Mouse (Mus musculus): ENCODE results near the gene Rexo1.

Gene Rexo1

DNA sequence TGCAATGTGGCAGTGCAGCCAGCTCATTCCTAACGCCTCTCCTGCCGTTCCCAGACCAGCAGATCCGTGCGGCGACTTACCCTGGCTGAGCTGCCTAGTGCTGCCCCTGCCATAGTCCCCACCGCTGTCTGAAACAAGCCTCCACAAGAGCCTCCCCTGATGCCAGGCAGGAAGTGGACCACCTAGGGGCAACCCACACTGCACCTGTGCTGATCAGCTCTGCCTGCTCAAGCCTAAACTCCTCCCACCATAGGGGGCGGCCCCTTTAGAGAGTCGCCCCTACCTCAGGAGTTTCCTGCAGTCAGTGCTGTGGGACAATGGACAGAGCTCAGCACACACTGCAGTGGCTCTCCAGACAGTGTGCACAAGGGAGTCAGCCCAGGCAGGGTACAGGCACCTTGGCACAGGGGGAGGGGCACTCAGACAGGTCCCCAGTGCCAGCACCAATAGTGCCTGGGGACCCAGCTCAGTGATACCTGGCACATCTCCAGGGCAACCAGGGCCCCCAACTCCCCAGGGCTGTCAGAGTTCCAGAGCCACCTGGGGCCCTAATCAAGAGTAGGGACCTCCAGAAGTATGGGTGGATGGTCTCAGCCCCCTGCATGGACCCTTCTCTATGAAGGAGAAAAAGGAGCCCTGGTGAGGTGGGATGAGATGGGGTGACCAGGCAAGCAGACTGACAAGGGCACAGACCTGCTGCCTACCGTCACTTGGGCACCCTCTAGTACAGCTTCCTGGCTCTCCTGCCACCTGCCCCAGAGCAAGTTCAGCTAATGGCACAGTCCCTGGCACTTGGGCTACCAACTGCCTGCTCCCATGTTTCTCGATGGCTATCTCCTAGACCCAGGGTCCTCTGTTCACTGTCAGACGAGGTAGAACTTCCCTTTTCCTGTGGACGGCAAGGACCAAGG is 23.5 kb upstream of the Rexo1 start:
- peak in 1 of 2 experiments; percentile 25 for DNase-seq

DNA sequence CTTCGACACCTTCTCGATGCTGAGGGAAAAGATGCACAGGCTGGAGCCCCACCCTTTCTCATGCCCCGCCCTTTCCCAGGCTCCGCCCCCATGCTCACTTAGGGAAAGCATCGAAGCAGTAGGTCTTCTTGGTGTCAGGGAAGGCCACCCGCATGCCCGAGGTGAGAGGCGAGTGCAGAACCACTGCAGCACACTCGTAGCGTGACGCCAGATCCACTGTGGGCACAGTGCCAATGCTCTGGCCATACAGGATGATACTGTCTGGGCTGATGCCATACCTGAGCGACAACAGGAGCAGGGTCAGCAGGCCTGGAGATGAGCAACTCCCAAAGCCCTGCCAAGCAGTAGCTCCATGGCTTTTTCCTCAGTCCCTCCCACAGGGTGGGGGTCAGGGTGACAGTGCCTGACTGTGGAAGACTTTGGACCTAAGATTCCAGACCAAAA is 22.7 kb upstream of the Rexo1 start:
- DNase-seq: peak; percentile 53 to 62

DNA sequence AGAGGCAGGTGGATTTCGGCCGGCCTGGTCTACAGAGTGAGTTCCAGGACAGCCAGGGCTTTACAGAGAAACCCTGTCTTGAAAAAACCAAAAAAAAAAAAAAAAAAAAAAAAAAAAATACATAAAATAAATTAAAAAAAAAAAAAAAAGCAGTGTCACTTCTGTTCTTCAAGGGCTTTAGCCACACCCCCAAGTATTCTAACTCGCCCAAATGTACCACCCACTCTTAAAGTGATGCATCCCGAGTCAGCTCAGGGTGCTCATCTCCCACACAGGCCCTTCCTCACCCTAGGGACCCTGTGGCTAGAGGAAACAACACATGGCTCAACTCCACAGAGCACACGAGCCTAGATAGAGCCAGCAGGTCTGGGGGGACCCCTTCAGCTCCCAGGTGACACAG is 21.7 kb upstream of the Rexo1 start:
- DNase-seq: no peak

DNA sequence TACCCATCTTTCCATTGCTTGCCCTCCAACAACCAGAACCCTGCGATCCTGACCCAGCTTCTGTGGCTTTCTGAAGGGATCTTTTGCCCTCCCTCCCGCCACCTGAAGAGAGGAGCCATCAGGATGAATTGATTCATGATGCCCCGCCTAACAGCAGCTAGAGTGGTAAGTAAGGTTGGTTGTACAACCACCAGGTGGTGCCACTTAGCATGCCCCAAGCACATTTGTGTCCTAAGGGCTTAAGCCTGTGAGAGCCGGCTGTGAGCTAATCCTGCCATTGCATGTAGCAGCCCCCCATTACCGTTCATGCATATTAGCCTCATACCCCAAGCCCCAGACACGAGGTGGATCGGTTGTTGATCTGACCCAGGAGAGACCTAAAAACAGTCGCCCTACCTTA is 17.6 kb upstream of the Rexo1 start:
- DNase-seq: peak; percentile 68 to 80

DNA sequence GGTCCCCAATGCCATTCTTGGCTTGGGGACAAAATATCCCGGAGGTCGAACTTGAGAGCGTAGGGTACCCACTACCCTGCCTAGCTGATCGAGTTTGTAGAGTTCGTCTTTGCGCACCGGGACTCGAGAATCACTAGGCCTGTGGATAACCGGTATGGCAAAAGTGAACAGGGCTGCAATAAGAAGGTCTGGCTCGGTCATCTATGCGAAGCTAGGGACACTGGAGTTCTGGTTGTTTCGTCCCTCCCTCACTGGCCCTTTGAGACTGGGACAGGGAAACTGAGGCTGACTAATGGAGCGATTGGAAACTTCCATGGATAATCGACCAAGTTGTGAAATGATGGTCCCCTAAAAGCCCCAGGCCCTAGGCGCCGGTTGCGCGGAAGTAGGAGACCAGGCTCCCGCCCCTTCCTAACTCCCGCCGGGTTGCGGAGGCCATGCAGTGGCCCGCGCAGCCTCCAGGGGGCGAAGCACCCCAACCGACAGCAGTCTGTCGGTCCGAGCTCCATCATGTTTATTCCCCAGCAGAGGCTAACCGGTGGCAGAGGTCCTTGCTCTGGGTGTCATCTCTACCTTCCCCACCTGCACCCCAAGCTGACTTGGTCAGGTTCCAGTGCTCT is 16.9 kb upstream of the Rexo1 start:
- DNase-seq: peak; percentile 72 to 80

DNA sequence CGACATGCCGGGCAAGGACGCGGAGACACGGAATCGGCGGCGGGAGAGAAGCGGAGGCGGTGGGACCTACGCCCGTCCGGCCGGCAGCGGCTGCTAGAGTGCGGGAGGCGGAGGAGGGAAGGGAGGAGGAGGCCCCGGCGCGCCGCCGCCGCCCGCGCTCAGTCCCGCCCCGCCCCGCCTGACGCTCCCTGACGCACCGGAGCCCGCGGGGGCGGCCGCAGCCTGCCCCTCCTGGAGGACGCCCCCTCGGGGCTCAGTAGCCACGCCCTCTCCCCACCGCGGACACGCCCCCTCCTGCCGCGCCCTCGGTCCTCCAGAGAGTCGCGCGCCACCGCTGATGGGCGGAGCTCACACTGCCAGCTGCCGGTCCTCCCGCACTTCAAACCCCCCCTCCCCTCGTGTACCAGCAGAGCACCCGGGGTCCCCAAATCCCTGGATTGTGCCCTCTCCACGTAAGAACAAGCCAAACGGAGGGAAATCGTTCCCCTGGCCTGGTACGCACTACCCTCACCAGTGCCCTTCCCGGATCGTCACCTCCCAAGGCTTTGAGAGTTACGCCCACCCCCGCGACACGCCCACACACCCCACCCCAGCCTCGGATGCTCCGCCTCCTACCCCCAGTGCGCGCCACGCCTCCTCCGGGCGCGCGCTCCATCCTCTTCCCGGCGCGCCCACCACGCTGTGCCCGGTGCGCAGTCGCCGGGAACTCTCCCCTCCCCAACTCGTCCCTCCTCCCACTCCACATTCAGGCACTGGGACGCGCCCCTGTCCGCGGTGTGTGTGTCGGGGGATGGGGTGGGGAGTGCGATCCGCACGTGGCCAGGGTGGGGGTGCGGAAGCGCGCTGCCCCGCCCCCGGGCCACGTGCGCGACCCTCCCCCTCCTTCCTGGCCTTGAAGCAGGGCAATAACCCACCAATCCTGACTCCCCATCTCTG is 16.1 kb upstream of the Rexo1 start, which contains the start of gene Klf16:
Klf16 (minus strand) TSS at position 127 of the 936 bp plus-strand sequence.
- peak; percentile 84 to 85 for DNase-seq

DNA sequence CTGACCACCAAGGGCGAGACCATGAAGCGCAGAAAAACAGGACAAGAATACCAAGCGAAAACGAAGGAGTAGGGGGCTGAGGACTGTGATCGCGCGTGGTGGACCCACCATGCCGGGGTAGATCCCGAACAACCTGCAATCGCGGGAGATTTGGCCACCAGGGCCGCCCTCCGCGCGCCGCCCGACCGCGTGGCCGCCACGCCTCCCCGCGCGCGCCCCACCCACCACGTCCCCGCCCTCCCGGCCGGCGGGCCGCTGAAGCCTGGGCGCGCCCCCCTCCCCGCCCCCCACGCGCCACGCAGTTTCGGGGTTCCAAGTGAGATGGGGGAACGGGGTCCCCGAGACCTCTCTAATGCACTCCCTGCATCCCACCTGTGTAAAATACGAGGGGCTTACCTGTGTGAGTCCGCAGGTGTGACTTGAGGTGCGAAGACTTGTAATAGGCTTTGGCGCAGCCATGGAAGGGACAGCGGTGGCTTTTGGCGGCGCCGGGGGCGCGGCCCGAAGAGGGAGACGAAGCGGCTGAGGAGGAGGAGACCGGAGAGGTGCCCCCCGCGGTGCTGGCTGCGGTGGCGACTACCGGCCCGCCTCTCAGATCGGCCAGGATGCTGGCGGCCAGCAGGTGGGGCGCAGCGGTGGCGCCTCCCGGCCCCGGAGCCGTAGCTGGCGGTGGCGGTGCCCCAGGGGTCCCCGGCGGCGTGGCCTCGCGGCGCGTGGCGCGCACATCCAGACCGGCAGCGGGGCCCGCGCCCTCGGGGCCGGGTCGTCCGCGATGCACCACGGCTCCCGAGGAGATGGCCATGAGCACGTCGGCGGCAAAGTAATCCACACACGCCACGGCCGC is 15.2 kb upstream of the Rexo1 start:
- peak in 1 of 2 experiments; percentile 73 for DNase-seq

DNA sequence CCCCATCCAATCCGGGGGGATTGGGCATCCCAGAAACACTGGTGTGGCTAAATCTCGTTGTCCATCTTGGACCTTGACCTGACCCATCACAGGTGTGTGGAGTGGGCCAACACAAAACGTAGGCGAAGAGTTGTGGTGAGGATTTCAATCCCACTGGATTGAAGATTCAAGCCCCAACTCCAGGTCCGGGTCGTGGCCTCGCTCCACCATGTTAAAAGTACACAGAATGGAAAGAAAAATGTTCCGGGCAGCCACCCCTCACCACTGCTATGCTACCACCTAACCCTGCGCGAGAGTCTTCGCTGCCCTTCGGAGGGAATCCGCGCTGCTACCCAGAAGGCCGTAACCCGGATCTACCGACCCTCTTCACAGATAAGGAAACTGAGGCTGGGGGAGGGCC is 14.6 kb upstream of the Rexo1 start:
- no peak for DNase-seq

DNA sequence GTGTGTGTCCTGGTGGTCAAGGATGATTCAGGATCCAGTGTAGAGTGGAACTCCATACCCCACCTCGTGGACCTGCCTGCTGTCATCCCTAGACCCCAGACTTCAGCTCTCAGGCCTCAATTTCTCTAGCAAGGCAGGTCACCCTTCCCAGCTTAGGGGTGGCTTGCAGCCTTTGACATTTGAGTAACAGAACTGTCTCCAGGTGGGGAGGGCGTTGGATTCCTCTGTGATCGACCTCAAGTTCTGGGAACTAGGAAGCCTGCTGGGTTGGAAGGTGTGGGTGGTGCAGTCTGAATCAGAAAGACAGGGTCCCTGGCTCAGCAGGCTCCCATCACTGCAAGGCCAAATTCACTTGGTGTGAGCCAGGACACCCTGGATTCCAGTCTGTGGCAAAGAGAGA is 13.5 kb upstream of the Rexo1 start:
- DNase-seq: no peak

DNA sequence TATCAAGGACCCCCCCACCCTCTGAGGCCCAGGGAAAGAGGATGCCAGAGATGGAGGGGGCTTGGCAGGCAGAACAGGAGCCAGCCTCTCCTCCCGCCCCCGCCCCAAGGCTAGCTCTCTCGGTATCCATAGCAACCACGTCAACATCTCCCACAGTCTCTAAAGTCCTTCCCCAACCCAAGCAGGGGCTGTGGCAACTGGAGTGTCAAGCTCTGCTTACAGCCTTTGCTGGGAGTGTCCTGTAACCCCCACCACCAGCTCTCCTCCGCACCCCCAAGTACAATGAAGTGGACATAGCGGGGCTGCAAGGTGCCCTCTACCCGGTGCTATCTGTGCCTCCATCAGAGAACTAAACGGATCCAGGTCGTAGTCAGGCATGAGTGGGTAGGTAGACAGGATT is 12.6 kb upstream of the Rexo1 start:
- peak in 1 of 2 experiments; percentile 33 for DNase-seq

DNA sequence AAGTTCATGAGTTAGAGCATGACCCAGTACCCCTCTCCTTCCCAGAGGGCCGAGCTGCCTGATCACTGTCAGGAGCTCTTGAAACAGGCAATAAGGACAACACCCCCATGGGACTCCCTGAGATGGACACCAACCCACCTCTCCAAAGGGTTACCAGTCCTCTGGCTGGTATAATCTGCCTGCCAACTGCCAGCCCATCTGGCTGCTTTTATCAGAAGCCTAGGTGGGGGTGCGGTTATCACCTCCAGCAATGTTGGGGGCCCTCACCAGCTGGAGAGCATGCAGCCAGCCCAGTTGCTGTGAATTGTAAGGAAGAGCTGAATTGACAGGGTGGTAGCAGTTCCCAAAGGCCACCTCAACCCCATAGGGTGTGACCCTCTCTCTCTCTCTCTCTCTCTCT is 11.1 kb upstream of the Rexo1 start:
- no peak for DNase-seq

DNA sequence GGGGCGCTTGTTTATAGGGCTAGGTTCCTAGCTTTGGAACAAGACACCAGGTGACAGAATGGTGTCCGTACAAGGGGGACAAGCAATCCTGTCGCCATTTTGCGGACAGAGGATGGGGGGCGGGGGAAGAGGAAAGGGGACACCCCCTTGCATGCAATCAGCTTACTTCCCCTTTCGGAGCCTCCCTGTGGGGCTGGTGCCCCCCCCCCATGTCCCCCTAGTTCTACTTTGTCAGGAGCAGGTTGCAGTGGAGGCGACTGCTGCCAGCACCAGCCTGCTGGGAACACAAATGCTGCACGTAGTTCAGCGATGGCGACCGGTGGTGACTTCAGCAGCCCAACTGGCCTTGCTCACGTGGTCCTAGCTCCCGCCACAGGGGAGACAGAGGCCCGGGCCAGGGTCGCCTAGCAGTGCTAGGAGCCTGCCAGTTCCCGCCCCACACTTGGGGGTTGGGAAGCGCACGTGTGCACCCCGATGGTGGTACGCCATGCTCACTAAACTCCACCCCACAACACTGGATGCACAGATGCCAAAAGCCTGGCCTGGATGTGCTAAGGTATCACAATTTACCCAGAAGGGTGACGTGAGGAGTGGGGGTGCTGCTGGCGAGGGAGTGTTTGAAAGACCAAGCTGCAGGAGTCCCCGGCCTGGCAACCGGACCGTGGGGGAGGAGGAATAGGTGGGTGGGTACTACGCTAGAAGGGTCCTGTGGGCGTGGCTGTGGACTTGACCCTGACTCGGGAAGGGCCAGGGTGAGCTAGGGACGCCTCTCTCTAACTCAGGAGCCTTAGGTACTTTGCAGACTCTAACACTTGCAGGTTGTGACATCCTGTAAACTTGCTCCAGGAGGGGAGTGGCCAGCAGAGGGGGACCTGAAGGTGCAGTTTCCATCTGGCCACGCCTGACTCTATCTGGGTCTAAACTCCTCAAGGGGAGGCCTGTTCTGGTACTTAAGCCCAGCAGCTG is 9.8 kb upstream of the Rexo1 start:
- DNase-seq: peak; percentile 69 to 79

DNA sequence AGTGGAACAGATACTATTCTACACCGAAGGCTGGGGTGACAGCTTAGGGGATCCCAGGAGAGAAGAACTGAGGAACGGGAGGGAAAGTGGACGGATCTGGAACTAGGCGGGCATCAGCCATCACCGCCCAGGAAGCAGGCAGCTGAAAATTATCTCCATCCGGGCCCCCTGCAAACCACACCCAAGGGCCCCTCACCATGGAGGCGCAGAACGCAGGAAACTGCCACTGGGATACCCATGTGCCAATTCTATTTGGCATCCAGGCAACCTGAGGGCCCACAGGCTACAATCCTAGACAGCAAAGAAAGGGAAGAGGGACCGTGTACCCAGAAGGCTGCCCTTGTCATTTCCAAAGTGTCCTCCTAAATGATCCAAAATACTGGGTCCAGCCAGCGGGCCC is 9.1 kb upstream of the Rexo1 start:
- DNase-seq: no peak

DNA sequence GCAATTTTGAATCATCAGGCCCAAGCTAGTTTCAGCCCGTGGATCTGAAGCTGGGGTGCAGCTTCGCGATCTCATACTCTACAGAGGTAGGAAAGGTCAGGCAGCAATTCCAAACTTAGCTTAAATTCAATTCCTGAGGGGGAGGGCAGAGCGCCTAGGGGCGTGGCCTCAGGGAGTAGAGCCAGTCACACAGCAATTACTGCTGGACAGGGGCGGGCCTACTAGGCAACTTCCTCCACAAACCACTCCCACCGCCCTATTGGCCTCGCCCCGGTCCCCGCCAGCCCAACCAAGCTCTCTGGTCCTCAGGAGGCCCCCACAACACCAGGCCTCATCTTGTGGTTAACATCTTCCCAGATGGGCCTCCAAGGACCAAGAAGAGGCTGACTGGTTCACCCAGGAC is 8.3 kb upstream of the Rexo1 start:
- DNase-seq: no peak

DNA sequence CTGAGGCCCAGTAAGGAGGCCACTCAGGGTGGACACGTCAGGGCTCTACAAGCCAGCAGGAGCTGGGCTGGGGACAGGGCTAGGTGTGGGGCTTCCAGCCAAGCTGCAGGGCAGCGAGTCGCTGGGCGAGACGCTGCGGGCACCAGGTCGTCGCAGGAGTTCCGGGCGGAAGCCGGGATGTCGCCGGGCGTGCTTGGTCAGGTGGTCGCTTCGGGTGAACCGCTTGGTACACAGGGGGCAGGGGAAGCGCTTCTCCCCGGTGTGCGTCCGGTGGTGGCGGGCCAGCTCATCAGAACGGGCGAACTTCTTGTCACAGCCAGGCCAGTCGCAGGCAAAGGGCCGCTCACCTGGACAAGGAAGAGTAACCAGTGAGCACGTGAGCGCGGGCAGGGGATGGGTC is 7.5 kb upstream of the Rexo1 start:
- no peak for DNase-seq

DNA sequence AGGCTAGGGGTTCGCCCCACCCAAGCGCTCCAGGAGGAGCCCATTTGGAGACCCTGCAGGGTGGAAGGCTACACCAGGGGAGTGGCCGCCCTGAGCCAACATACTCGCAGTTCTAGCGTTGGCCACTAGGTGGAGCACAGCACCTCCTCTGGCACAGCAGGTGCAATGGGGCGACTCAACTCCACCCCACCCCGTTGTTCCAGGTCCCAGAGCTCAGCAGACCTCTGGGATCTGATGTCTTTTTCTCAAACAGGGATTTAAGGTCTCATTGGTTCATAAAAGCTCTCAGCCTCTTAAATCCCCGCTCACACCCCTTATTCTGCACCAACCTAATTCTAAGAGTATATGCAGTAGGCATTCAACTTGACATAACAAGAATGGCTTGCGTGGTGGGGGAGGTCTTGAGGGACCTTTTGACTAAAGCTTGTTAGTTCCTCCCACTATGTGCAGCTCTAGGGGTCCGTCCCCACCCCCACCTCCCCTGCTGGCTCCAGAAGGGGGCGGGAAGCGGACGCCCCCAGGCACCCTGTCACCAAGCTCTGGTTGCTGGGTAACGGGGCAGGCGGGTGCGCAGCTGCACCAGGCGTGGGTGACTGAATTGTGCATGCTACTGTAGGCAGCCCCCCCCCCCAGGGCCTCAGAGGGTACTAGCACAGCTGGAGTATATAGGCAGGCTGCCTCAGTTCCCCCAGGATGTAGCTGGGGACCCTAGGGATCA is 5.2 kb upstream of the Rexo1 start:
- peak; percentile 95 to 97 for DNase-seq

DNA sequence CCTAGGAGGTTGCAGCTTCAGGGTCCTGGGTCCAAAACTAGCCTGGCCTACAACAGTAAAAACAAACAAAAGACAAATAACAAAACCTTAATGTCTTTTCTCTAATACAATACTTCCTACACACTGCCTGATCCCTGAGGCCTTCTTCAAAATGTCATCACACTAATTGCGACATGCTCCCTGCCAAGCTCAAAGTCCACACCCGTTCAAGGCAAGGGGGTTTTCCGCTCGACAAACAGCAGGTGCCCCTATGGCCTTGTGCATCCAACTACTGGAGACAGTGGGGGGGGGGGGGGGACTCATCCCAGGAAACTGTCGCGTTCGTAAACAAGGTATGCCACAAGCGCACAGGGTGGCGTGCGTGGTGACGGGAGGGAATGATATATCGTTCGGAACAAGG is 739 bp downstream of the Rexo1 start:
- no peak for DNase-seq

DNA sequence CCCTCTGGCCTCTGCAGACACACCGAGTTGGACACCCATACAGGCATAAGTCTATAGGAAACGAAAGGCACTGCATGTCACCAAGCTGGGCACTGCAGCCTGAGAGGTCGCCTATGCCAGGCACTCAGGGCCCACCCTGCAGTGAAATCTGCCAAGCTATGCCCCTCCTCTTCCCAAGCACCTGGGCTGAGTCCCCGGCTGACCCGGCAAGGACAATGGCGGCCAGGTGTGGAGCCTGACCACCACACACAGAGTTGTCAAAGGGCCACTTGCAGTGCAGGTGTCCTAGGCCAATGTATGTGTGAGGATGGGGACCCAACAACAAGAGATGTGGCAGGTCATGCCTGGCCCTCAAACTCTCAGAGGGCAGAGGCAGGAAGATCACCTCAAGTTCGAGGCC is 1.9 kb downstream of the Rexo1 start:
- DNase-seq: no peak

DNA sequence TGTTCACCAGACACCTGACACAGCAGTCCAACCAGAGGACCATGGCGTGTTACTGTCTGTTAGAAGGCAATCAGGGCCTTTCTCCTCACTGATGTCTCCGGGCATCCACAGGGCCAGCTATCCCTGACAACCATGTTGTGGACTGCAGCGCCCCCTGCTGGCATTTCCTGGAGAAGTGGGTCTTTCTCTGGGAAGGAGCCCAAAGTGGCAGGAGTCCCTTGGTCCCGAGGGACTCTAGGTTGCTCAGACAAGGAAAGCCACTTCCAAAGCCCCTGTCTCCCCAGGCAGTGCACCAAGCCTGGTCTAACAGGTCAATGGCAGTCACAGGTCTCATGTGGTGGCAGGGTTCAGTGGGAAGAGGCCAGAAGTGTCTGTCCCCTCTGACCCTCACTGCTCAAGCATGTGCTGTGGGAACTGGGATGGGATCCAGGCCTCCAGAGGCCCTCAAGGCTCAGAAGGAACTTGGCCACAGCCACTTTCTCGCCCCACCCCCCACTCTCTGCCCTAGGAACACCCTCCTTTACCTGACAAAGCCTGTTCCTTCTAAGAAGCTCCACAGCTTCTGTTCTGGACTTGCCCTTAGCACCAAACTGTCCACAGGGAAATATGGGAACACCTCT is 3.9 kb downstream of the Rexo1 start:
- DNase-seq: peak; percentile 87 to 95

DNA sequence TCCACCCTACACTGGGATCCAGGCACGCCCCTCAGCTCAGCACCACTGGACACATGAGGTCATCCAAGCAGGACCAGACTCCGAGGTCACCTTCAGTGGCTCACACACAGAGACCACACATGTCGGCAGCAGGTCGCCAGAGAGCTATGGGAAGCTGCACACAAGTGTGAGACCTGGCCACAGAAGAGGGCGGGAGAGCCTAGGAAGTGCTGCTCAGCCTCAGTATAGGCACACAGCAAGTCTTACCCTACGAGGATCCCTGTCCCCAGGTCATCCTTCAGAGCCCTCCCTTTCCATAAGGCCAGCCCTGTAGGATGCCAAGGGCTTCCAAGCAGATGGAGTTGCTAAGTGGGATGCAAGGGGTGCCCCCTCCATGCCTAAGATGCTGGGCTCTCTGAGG is 7.4 kb downstream of the Rexo1 start:
- no peak for DNase-seq
